Mouse (Mus musculus) c-Kit-negative CD71-positive TER-119-positive erythroid progenitor cells, embryonic 14.5 days (primary cell): ENCODE data around the gene Trmt2b.
"Not testable (repeated sequence)": the region's sequence is repeated elsewhere in the genome, so short reads cannot be mapped to it uniquely, and the experiment has no call there.

ENCODE experiments used
- DNase-seq: peaks from one replicate; pipeline ENCODE4 v3.0.0-alpha.2; 2013; ENCODE audit warnings: low read depth, low spot score

Trmt2b gene

GRCm38 (mm10) chrX:134220618-134221017, 56.2 kb downstream of the Trmt2b start:
- no peak for DNase-seq

GRCm38 (mm10) chrX:134218161-134218560, 58.6 kb downstream of the Trmt2b start:
- DNase-seq, result no peak

- no peak for DNase-seq
These were observed 65.6 kb downstream of the Trmt2b start for GRCm38 (mm10) chrX:134211151-134211642.

- no peak for DNase-seq
These were observed 68.3 kb downstream of the Trmt2b start for GRCm38 (mm10) chrX:134208491-134208890.

- DNase-seq, result not testable (repeated sequence)
These were observed 89.6 kb downstream of the Trmt2b start, which contains the start of gene Arl13a for GRCm38 (mm10) chrX:134187201-134187600. Gene Arl13a, plus strand, starts transcription at chrX:134187501.

GRCm38 (mm10) chrX:134174699-134175098, 102.1 kb downstream of the Trmt2b start:
- no peak for DNase-seq
